9 mouse cellular contexts compared by ENCODE assay signal in the genomic region with DNA sequence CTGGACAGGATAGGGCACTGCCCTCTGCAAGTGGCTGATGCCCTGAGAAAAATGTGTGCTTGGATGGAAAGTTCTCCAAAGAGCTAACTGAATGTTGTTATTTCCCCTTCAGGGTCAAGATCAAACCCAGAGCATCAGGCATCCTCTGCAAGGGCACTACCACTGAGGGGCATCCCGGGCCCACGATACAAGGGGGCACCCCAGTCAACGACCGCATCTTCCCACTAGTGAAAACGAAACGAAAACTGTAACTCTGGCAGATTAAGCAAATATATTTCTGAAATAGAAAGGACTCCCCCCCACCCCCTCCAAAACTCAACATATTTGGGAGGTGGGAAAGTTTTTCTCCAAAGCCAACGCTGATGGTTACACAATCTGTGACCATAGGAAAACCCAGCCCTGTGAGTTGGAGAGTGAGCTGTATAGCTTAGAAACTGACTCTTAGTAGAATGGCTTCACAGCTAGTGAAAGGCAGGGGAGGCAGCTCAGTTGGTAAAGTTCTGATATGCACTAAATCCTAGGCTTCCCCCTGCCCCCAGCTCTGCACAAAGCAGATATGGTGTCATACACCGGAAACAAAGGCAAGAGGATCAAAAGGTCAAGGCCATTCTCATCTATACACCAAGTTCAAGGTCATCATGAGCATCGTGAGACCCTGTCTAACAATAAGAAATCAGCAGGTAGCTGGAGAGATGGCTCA. TPM values are rescaled to one million over a fixed set of nuclear protein-coding genes. Genes with fewer than 3 reads are reported as not detected.
DNase-seq lines count a peak whose midpoint lies in the region; ATAC-seq and TF ChIP-seq lines count a peak whose summit lies in the region.
"Had no signal": no experiment of that assay in that cellular context is flagged by ENCODE, and none has a peak within 500 bp of the region (broad histone marks: within the 10 kb centered on the region; RNA-seq: fewer than 3 reads in every experiment).

No protein-coding gene starts in this region.

- no peaks in the 10 kb centered on the region for H3K36me3 ChIP-seq in kidney, adult 2 months (ENCODE audit: control insufficient read depth, insufficient read depth, low read length)
- H3K36me3 ChIP-seq: intestine, embryonic 15.5 days had no signal

- no peaks in the 10 kb centered on the region for H3K4me1 ChIP-seq in kidney, adult 2 months (ENCODE audit: control insufficient read depth, insufficient read depth, low read length)
- H3K4me1 ChIP-seq: intestine, embryonic 15.5 days had no signal

- WGBS in kidney, adult 2 months = 79% methylated on average over 9 of the region's 9 CpGs

- no peak for TF ChIP-seq CTCF in kidney, adult 2 months (conservative IDR thresholded peaks at IDR 0.05; ENCODE audit: insufficient read depth, insufficient read length, low read depth, low read length)
- TF ChIP-seq CTCF in left cerebral cortex, adult 2 months (IDR thresholded peaks at IDR 0.05) = no peak

- 0 out of 2 replicates have a peak overlapping the region, but pooled peaks have one; percentile 2 for H3K27ac ChIP-seq in kidney, adult 2 months (ENCODE audit: insufficient read depth, low read depth, low read length)
- no peak overlapping the region for H3K27ac ChIP-seq in left cerebral cortex, adult 2 months
- H3K27ac ChIP-seq: intestine, embryonic 15.5 days had no signal

- intact Hi-C loops in left cerebral cortex, adult 2 months (cut with DNase I) = loop anchor here (1.0 kb wide), 1 partner anchor 48 kb away; no protein-coding TSS in a partner anchor

- peak; percentile 18 for ATAC-seq in granulocyte monocyte progenitor cell, adult 5-6 weeks (replicated peaks; ENCODE audit: poor library complexity, severe bottlenecking)

- no peaks in the 10 kb centered on the region for H3K27me3 ChIP-seq in kidney, adult 2 months (replicated peaks; ENCODE audit: control insufficient read depth, insufficient read depth, low read length)
- H3K27me3 ChIP-seq: intestine, embryonic 15.5 days had no signal

- DNase-seq in kidney, adult 2 months = no peak
- no peak for DNase-seq in kidney, postnatal 36 days
- DNase-seq in CD4-positive helper T cell, adult 2 months (ENCODE audit: low read depth, low spot score) = peak; percentile 65
- DNase-seq in spleen, postnatal 36 days (ENCODE audit: low spot score in 2 of 2) = peak; percentile 38 to 62
- DNase-seq in urinary bladder, postnatal 4 days (ENCODE audit: low spot score in 2 of 2) = no peak
- no peak for DNase-seq in left cerebral cortex, adult 2 months (ENCODE audit: extremely low spot score in 1 of 2, low spot score in 2 of 2)
- DNase-seq in adrenal gland, postnatal 4 days (ENCODE audit: low spot score in 2 of 2) = no peak

- H3K4me3 ChIP-seq in kidney, adult 2 months (ENCODE audit: insufficient read depth, low read depth, low read length) = no peak overlapping the region
- H3K4me3 ChIP-seq in left cerebral cortex, adult 2 months = no peak overlapping the region
- H3K4me3 ChIP-seq: intestine, embryonic 15.5 days had no signal

- TF ChIP-seq POLR2A in kidney, adult 2 months (IDR thresholded peaks at IDR 0.05; ENCODE audit: low read depth, low read length) = no peak

RNA-seq across cellular contexts. Expression of a gene that starts 14.5 kb away (rescaled TPM):
- 16.7 and 24.5 TPM in 2 replicates for polyA plus RNA-seq in kidney, adult 2 months (2012; rRNA removed)
- total RNA-seq in granulocyte monocyte progenitor cell, adult 5-6 weeks (2014; fragmentation: Nextera tagmentation) = 59.0 and 64.1 TPM in 2 replicates
- total RNA-seq in granulocyte monocyte progenitor cell, adult 5-6 weeks (2017) = 69.8 and 92.6 TPM in 2 replicates
- total RNA-seq in left cerebral cortex, adult 2 months (2021) = 10 to 100 TPM; 46.9 to 47.4 TPM
- total RNA-seq in adrenal gland, postnatal 4 days (2021) = 10 to 100 TPM; 45.3 to 48.7 TPM

RNA-seq across cellular contexts. Expression of a gene that starts 26.2 kb away (rescaled TPM):
- 20.8 and 34.2 TPM in 2 replicates for polyA plus RNA-seq in kidney, adult 2 months (2012; rRNA removed)
- total RNA-seq in granulocyte monocyte progenitor cell, adult 5-6 weeks (2014; fragmentation: Nextera tagmentation) = 2,018 and 2,531 TPM in 2 replicates
- 2,281 and 2,967 TPM in 2 replicates for total RNA-seq in granulocyte monocyte progenitor cell, adult 5-6 weeks (2017)
- total RNA-seq in left cerebral cortex, adult 2 months (2021) = 1 to 10 TPM; 7.1 to 9.7 TPM
- total RNA-seq in adrenal gland, postnatal 4 days (2021) = 10 to 100 TPM; 23.9 to 38.9 TPM

RNA-seq across cellular contexts. Expression of a gene that starts 51.5 kb away (rescaled TPM):
- polyA plus RNA-seq in kidney, adult 2 months (2012; rRNA removed) = 22.9 and 25.4 TPM in 2 replicates
- 48.8 and 53.9 TPM in 2 replicates for total RNA-seq in granulocyte monocyte progenitor cell, adult 5-6 weeks (2014; fragmentation: Nextera tagmentation)
- total RNA-seq in granulocyte monocyte progenitor cell, adult 5-6 weeks (2017) = 39.0 and 52.8 TPM in 2 replicates
- 10 to 100 TPM; 21.8 to 24.8 TPM for total RNA-seq in left cerebral cortex, adult 2 months (2021)
- total RNA-seq in adrenal gland, postnatal 4 days (2021) = 10 to 100 TPM; 31.5 to 36.5 TPM

RNA-seq across cellular contexts. Expression of a gene that starts 51.8 kb away (rescaled TPM):
- 0.14 and 0.16 TPM in 2 replicates for polyA plus RNA-seq in kidney, adult 2 months (2012; rRNA removed)
- total RNA-seq in granulocyte monocyte progenitor cell, adult 5-6 weeks (2014; fragmentation: Nextera tagmentation) = 2.0 and 4.2 TPM in 2 replicates
- 0.31 and 0.34 TPM in 2 replicates for total RNA-seq in granulocyte monocyte progenitor cell, adult 5-6 weeks (2017)
- 1 to 10 TPM; 1.1 to 1.4 TPM for total RNA-seq in left cerebral cortex, adult 2 months (2021)
- total RNA-seq in adrenal gland, postnatal 4 days (2021) = under 1 TPM; 0.48 to 0.78 TPM

Comparison
In these comparisons a context has a peak if more than half of its experiments do, and no peak if none do; other contexts are left out.
1. DNase-seq: peak in CD4-positive helper T cell, adult 2 months (single experiment) and spleen, postnatal 36 days (2 of 2); none in kidney, adult 2 months (single experiment), kidney, postnatal 36 days (0 of 2), urinary bladder, postnatal 4 days (0 of 2), left cerebral cortex, adult 2 months (0 of 2) and adrenal gland, postnatal 4 days (0 of 2).
2. RNA of a gene that starts 26.2 kb away (total RNA-seq): 2,018 to 2,967 TPM in granulocyte monocyte progenitor cell, adult 5-6 weeks; 23.9 to 38.9 TPM in adrenal gland, postnatal 4 days and 7.1 to 9.7 TPM in left cerebral cortex, adult 2 months; every median in the first group is over 10 times any median in the second.